Mouse (Mus musculus): ENCODE measurements around the gene Phrf1. TPM values are rescaled to one million over a fixed set of nuclear protein-coding genes. Genes with fewer than 3 reads are reported as not detected.

Phrf1 gene
- polyA plus RNA-seq, 1 experiment from 2014 or later: 24.7 TPM

GRCm38 (mm10) chr7:141196619-141197282 lies 31.8 kb upstream of the Phrf1 start:
- TF ChIP-seq CTCF (IDR thresholded peaks at IDR 0.05; ENCODE audit: low read depth): no peak
- no peak for ATAC-seq
- Histone ChIP-seq H3K9ac (ENCODE audit: low read depth, low read length) (no peak overlapping the region), H3K27me3 (replicated peaks; ENCODE audit: control insufficient read depth, insufficient read depth, low read length) (no peaks in the 10 kb centered on the region), H3K27ac (ENCODE audit: low read depth, low read length) (no peak overlapping the region), H3K36me3 (ENCODE audit: control insufficient read depth, insufficient read depth) (peaks cover 6% of the 10 kb centered on the region; the same call in 1 of the 2 replicates), H3K4me3 (ENCODE audit: low read depth, low read length) (no peak overlapping the region), H3K4me2 (replicated peaks; ENCODE audit: low read depth) (no peak overlapping the region), H3K9me3 (ENCODE audit: control insufficient read depth) (no peaks in the 10 kb centered on the region), H3K4me1 (replicated peaks; ENCODE audit: control insufficient read depth, insufficient read depth, low read length) (peaks cover 6% of the 10 kb centered on the region; the same call in 1 of the 2 replicates)
- WGBS: 94% methylated on average over 8 of the region's 8 CpGs

GRCm38 (mm10) chr7:141198121-141198520 lies 30.5 kb upstream of the Phrf1 start:
- Histone ChIP-seq H3K9ac (ENCODE audit: low read depth, low read length) (no peak overlapping the region), H3K27me3 (replicated peaks; ENCODE audit: control insufficient read depth, insufficient read depth, low read length) (no peaks in the 10 kb centered on the region), H3K4me1 (replicated peaks; ENCODE audit: control insufficient read depth, insufficient read depth, low read length) (peaks cover 6% of the 10 kb centered on the region; the same call in 1 of the 2 replicates), H3K36me3 (ENCODE audit: control insufficient read depth, insufficient read depth) (0 out of 2 replicates have a peak, but pooled peaks cover 4% of the 10 kb centered on the region), H3K4me3 (ENCODE audit: low read depth, low read length) (no peak overlapping the region), H3K9me3 (ENCODE audit: control insufficient read depth) (no peaks in the 10 kb centered on the region), H3K4me2 (replicated peaks; ENCODE audit: low read depth) (no peak overlapping the region), H3K27ac (ENCODE audit: low read depth, low read length) (no peak overlapping the region)
- 63% methylated on average over 4 of the region's 4 CpGs for WGBS
- ATAC-seq: no peak
- no peak for TF ChIP-seq CTCF (IDR thresholded peaks at IDR 0.05; ENCODE audit: low read depth)

DNA sequence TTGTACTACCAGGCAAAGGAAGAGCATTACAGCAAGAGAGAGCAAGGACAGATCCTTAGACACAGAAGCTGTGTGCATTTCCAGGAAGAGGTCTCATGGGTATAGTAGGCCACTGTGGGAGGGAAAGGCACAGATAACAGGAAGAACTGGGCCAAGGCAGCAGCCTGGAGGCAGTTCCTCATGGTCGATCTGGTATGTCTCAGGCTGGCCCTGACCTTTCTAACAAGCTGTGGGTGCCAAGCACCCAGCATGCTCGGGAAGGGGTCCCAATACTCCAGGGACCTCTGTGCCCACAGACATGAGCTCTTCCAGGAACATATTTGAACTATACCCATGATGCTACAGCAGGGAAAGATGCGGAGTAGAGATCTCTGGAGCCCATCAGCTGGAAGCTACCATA lies 24.0 kb upstream of the Phrf1 start:
- H3K4me1 ChIP-seq (replicated peaks; ENCODE audit: control insufficient read depth, insufficient read depth, low read length): no peaks in the 10 kb centered on the region
- no peak overlapping the region for H3K4me2 ChIP-seq (replicated peaks; ENCODE audit: low read depth)
- 73% methylated on average over 3 of the region's 3 CpGs for WGBS
- H3K36me3 ChIP-seq (ENCODE audit: control insufficient read depth, insufficient read depth): no peaks in the 10 kb centered on the region
- no peak for TF ChIP-seq CTCF (IDR thresholded peaks at IDR 0.05; ENCODE audit: low read depth)
- no peaks in the 10 kb centered on the region for H3K9me3 ChIP-seq (ENCODE audit: control insufficient read depth)
- no peak overlapping the region for H3K4me3 ChIP-seq (ENCODE audit: low read depth, low read length)
- no peak for ATAC-seq
- H3K27me3 ChIP-seq (replicated peaks; ENCODE audit: control insufficient read depth, insufficient read depth, low read length): no peaks in the 10 kb centered on the region
- H3K9ac ChIP-seq (ENCODE audit: low read depth, low read length): no peak overlapping the region
- H3K27ac ChIP-seq (ENCODE audit: low read depth, low read length): no peak overlapping the region

GRCm38 (mm10) chr7:141205504-141205903 lies 23.1 kb upstream of the Phrf1 start:
- ATAC-seq: no peak
- Histone ChIP-seq H3K4me1 (replicated peaks; ENCODE audit: control insufficient read depth, insufficient read depth, low read length) (no peaks in the 10 kb centered on the region), H3K9me3 (ENCODE audit: control insufficient read depth) (no peaks in the 10 kb centered on the region), H3K4me2 (replicated peaks; ENCODE audit: low read depth) (no peak overlapping the region), H3K4me3 (ENCODE audit: low read depth, low read length) (no peak overlapping the region), H3K27ac (ENCODE audit: low read depth, low read length) (no peak overlapping the region), H3K9ac (ENCODE audit: low read depth, low read length) (no peak overlapping the region), H3K36me3 (ENCODE audit: control insufficient read depth, insufficient read depth) (no peaks in the 10 kb centered on the region), H3K27me3 (replicated peaks; ENCODE audit: control insufficient read depth, insufficient read depth, low read length) (no peaks in the 10 kb centered on the region)
- WGBS: 94% methylated on average over 5 of the region's 5 CpGs
- no peak for TF ChIP-seq CTCF (IDR thresholded peaks at IDR 0.05; ENCODE audit: low read depth)

DNA sequence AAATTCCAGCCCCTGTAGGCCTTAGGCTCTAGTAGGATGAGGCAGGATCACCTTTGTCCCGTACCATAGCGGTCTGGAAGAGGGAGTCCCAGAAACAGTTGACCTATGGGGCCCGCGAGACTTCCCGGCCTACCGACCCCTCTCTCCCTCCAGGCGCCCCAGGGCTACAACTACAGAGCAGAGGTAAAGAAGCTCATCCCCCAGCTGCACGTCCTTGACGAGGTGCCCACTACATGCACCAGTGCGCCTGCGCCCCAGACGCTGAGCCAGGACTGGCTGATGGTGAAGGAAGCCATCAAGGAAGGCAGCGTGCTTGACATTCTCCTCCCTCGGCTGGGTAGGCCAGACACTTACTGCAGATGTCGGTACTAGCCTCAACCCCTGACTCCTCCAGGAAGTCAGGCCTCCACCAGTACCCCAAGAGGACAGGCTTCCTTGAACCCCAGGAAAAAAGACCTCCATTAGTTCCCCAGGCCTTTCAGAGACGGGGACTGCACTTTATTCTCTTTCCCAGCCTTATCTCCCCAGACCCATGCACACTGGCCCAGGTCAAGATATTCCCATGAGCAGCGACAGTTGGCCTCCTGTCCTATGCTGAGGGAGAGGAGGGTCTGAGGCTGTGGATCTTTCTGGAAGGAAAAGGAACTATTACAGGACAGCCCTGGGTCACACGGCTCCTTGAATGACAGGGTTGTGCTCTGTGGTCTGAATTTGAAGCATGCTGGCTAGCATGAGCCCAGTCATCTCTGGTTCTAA lies 22.2 kb upstream of the Phrf1 start:
- no peak for ATAC-seq

DNA sequence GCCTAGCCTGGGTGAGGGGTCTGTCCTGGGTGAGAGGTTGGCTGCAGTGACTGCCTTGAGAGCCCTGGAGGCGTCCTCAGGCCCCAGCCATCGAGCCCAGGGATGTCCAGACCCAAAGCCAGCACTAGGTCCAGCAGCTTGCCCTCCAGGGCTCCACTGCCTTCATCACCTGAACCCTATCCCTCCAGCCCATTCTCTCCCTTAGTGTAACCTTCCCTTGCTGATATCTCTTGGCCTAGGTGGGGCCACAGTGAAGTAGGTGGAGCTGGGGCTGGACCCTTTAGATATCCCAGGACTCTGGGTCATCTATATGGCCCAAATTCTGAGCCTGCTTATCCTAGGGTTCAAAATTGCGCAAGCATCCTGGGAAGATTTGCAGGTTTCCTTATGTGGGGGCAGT lies 19.1 kb upstream of the Phrf1 start:
- H3K4me1 ChIP-seq (replicated peaks; ENCODE audit: control insufficient read depth, insufficient read depth, low read length): peaks cover 7% of the 10 kb centered on the region; the same call in 1 of the 2 replicates
- no peak overlapping the region for H3K9ac ChIP-seq (ENCODE audit: low read depth, low read length)
- ATAC-seq: no peak
- H3K27ac ChIP-seq (ENCODE audit: low read depth, low read length): no peak overlapping the region
- no peaks in the 10 kb centered on the region for H3K9me3 ChIP-seq (ENCODE audit: control insufficient read depth)
- no peaks in the 10 kb centered on the region for H3K36me3 ChIP-seq (ENCODE audit: control insufficient read depth, insufficient read depth)
- no peak for TF ChIP-seq CTCF (IDR thresholded peaks at IDR 0.05; ENCODE audit: low read depth)
- no peak overlapping the region for H3K4me3 ChIP-seq (ENCODE audit: low read depth, low read length)
- H3K4me2 ChIP-seq (replicated peaks; ENCODE audit: low read depth): no peak overlapping the region
- 77% methylated on average over 3 of the region's 3 CpGs for WGBS
- no peaks in the 10 kb centered on the region for H3K27me3 ChIP-seq (replicated peaks; ENCODE audit: control insufficient read depth, insufficient read depth, low read length)

More for the DNA sequence above, 22.2 kb upstream of the Phrf1 start:
- no peak overlapping the region for H3K4me3 ChIP-seq (ENCODE audit: low read depth, low read length)
- no peaks in the 10 kb centered on the region for H3K36me3 ChIP-seq (ENCODE audit: control insufficient read depth, insufficient read depth)
- WGBS: 93% methylated on average over 18 of the region's 18 CpGs
- H3K4me2 ChIP-seq (replicated peaks; ENCODE audit: low read depth): no peak overlapping the region
- H3K9me3 ChIP-seq (ENCODE audit: control insufficient read depth): no peaks in the 10 kb centered on the region
- no peak overlapping the region for H3K27ac ChIP-seq (ENCODE audit: low read depth, low read length)
- H3K27me3 ChIP-seq (replicated peaks; ENCODE audit: control insufficient read depth, insufficient read depth, low read length): no peaks in the 10 kb centered on the region
- TF ChIP-seq CTCF (IDR thresholded peaks at IDR 0.05; ENCODE audit: low read depth): no peak
- no peaks in the 10 kb centered on the region for H3K4me1 ChIP-seq (replicated peaks; ENCODE audit: control insufficient read depth, insufficient read depth, low read length)
- H3K9ac ChIP-seq (ENCODE audit: low read depth, low read length): no peak overlapping the region

Measured in intestine, postnatal 0 days (tissue).